Mouse (Mus musculus): ENCODE measurements at regions not wholly inside any gene's neighbourhood (a gene's known extent, or its start where the extent isn't known, plus 50 kb on each side); places are given as distances from the start of the nearest gene placed in this dataset.

DNA sequence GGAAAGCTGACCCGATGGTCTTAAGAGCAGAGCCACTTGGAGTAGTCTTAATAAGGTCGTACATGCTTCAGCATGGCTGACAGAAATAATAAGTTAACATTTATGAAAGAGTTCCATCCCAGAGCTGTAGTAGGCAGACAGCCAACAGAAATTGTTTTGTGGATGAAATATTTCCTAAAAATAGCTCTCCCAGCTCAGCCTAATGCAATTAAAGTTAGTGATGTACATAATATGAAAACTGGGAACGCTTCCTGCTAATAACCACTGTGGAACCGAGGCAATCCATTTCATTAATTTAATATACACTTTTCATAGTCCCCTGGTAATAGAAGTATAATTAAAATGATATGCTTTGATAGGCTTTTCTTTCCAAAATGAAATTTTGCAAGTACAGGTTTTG, 219.0 kb downstream of the Cmpk2 start:
- TF ChIP-seq RCOR1 (conservative IDR thresholded peaks at IDR 0.05; ENCODE audit: low read depth, low read length) = no peak
- TF ChIP-seq CTCF (conservative IDR thresholded peaks at IDR 0.05 in 1 of 2, IDR thresholded peaks at IDR 0.05 in 1 of 2; ENCODE audit: low read depth in 2 of 2, low read length in 2 of 2) = no peak
- no peak for TF ChIP-seq POLR2A (IDR thresholded peaks at IDR 0.05; ENCODE audit: low read depth, low read length)
- TF ChIP-seq MXI1 (IDR thresholded peaks at IDR 0.05; ENCODE audit: low read depth, low read length) = no peak
- no peak for TF ChIP-seq ZNF384 (IDR thresholded peaks at IDR 0.05; ENCODE audit: low read depth, low read length)
- no peak for TF ChIP-seq MEF2A (IDR thresholded peaks at IDR 0.05; ENCODE audit: borderline replicate concordance, low read depth, low read length)
- TF ChIP-seq MAFK (IDR thresholded peaks at IDR 0.05; ENCODE audit: insufficient replicate concordance, low read length) = no peak
